19 mouse cellular contexts compared by ENCODE assay signal in genomic region chr19:6272053-6272452, GRCm38 (mm10). TPM values are rescaled to one million over a fixed set of nuclear protein-coding genes. Genes with fewer than 3 reads are reported as not detected.
DNase-seq lines count a peak whose midpoint lies in the region; TF ChIP-seq lines count a peak whose summit lies in the region.
"Had no signal": no experiment of that assay in that cellular context is flagged by ENCODE, and none has a peak within 500 bp of the region (broad histone marks: within the 10 kb centered on the region; RNA-seq: fewer than 3 reads in every experiment).

No protein-coding gene starts in this region.

- peak; percentile 43 for DNase-seq in cerebellum, adult 9-10 months
- DNase-seq in cerebellum, adult 11-12 months = no peak
- DNase-seq in ES-E14 (ENCODE audit: low read depth, low spot score) = no peak
- peak; percentile 91 for DNase-seq in kidney, adult 9 months
- DNase-seq in kidney, postnatal 4 days = peak; percentile 24 to 62
- no peak for DNase-seq in left cerebral cortex, adult 9 months (ENCODE audit: low spot score in 2 of 2)
- no peak for DNase-seq in spleen, adult 12 weeks (ENCODE audit: low spot score)
- DNase-seq in Muller cell, postnatal 12 days (ENCODE audit: inconsistent ontology term) = no peak
- DNase-seq: adrenal gland, postnatal 25 days; cerebellum, adult 9-11 months; heart, postnatal 36 days; right cerebral cortex, postnatal 25 days had no signal

- in situ Hi-C loops in ES-E14 (cut with MboI; ENCODE audit: low sequenced_read_pairs in 2 of 2, unreplicated experiment in 2 of 2) = no loop called here

- peaks cover 19 to 23% of the 10 kb centered on the region in 2 experiments for H3K4me1 ChIP-seq in ES-E14 (ENCODE audit: control insufficient read depth in 2 of 2, insufficient read depth in 2 of 2, low read length in 2 of 2, poor library complexity in 1 of 2)

- peak overlapping the region; percentile 63; the same call in 1 of the 2 replicates for H3K27ac ChIP-seq in ES-E14 (ENCODE audit: insufficient read depth, low read depth, low read length, poor library complexity, severe bottlenecking)
- H3K27ac ChIP-seq: embryonic facial prominence, embryonic 15.5 days; macrophage; neural tube, embryonic 13.5 days had no signal

- peak overlapping the region; percentile 46; the same call in 1 of the 2 replicates for H3K9ac ChIP-seq in ES-E14 (ENCODE audit: insufficient read depth, low read depth, low read length, poor library complexity, severe bottlenecking)
- H3K9ac ChIP-seq: embryonic facial prominence, embryonic 15.5 days; heart, embryonic 13.5 days; lung, embryonic 14.5 days; neural tube, embryonic 13.5 days had no signal

- no peaks in the 10 kb centered on the region for H3K36me3 ChIP-seq in ES-E14 (ENCODE audit: control insufficient read depth, insufficient read depth, low read length, poor library complexity, severe bottlenecking)
- H3K36me3 ChIP-seq: embryonic facial prominence, embryonic 15.5 days; heart, embryonic 13.5 days; neural tube, embryonic 13.5 days had no signal

- no peak overlapping the region for H3K4me3 ChIP-seq in ES-E14 (ENCODE audit: insufficient read depth in 1 of 2, low read depth in 1 of 2, low read length in 2 of 2, poor library complexity in 1 of 2, severe bottlenecking in 1 of 2)
- H3K4me3 ChIP-seq: embryonic facial prominence, embryonic 15.5 days; heart, embryonic 13.5 days; neural tube, embryonic 13.5 days had no signal

- no peaks in the 10 kb centered on the region for H3K9me3 ChIP-seq in ES-E14 (ENCODE audit: control insufficient read depth, insufficient read depth, low read depth, low read length)
- H3K9me3 ChIP-seq: embryonic facial prominence, embryonic 15.5 days; heart, embryonic 13.5 days; neural tube, embryonic 13.5 days had no signal

TF ChIP-seq in ES-E14, 5 proteins besides CTCF, POLR2A, EP300 and RAD21:
- TF ChIP-seq ZNF384 (IDR thresholded peaks at IDR 0.05; ENCODE audit: low read depth, low read length) = no peak
- no peak for TF ChIP-seq HCFC1 (IDR thresholded peaks at IDR 0.05; ENCODE audit: borderline replicate concordance, insufficient read depth, low read length)
- no peak for TF ChIP-seq MAFK (IDR thresholded peaks at IDR 0.05; ENCODE audit: insufficient read depth, low read depth, low read length)
- no peak for TF ChIP-seq CHD2 (IDR thresholded peaks at IDR 0.05; ENCODE audit: low read depth, low read length)
- TF ChIP-seq ZC3H11A (IDR thresholded peaks at IDR 0.05; ENCODE audit: borderline replicate concordance, low read depth, low read length) = no peak

RNA-seq across cellular contexts. Expression of gene Ehd1, which starts 4.5 kb away (rescaled TPM):
- 133 and 162 TPM in 2 replicates for total RNA-seq in ES-E14 (2012; rRNA removed)

RNA-seq across cellular contexts. Expression of gene Atg2a, which starts 30.6 kb away (rescaled TPM):
- total RNA-seq in ES-E14 (2012; rRNA removed) = 31.8 and 45.0 TPM in 2 replicates

RNA-seq across cellular contexts. Expression of gene Cdc42bpg, which starts 34.2 kb away (rescaled TPM):
- 35.5 and 48.4 TPM in 2 replicates for total RNA-seq in ES-E14 (2012; rRNA removed)

RNA-seq across cellular contexts. Expression of gene Ppp2r5b, which starts 36.4 kb away (rescaled TPM):
- 22.8 and 24.8 TPM in 2 replicates for total RNA-seq in ES-E14 (2012; rRNA removed)

RNA-seq across cellular contexts. Expression of gene Gpha2, which starts 45.9 kb away (rescaled TPM):
- total RNA-seq in ES-E14 (2012; rRNA removed) = 3.9 and 5.9 TPM in 2 replicates
- total RNA-seq: heart, postnatal 36 days; layer of hippocampus, adult 8-10 months; left cerebral cortex, adult 18-20 months had no signal

Comparison
In these comparisons a context has a peak if more than half of its experiments do, and no peak if none do; other contexts are left out.
1. DNase-seq: peak in cerebellum, adult 9-10 months (single experiment), kidney, adult 9 months (single experiment) and kidney, postnatal 4 days (2 of 2); none in cerebellum, adult 11-12 months (single experiment), ES-E14 (single experiment), left cerebral cortex, adult 9 months (0 of 2), spleen, adult 12 weeks (single experiment) and Muller cell, postnatal 12 days (single experiment).